Mouse (Mus musculus) erythroblast, embryonic 14.5 days (primary cell): ENCODE results near the gene Atxn1. TPM values are rescaled to one million over a fixed set of nuclear protein-coding genes. Genes with fewer than 3 reads are reported as not detected.

Experiments used
- H3K27me3 ChIP-seq: 2 replicates; pipeline ENCODE4 v1.6.1; 2012; ENCODE audit warnings: inconsistent platforms; ENCODE audit not compliant: control insufficient read depth
- H3K36me3 ChIP-seq: 2 replicates; pipeline ENCODE4 v1.6.1; 2012; ENCODE audit warnings: mild to moderate bottlenecking, inconsistent platforms; ENCODE audit not compliant: control insufficient read depth
- H3K4me1 ChIP-seq: 2 replicates; pipeline ENCODE4 v1.6.1; 2012; ENCODE audit warnings: inconsistent platforms; ENCODE audit not compliant: control insufficient read depth
- H3K4me3 ChIP-seq: replicated peaks from 2 replicates; pipeline ENCODE3; 2012; ENCODE audit warnings: moderate library complexity, mild to moderate bottlenecking, inconsistent platforms
- H3K9me3 ChIP-seq: 2 replicates; pipeline ENCODE4 v1.6.1; 2012; ENCODE audit warnings: low read length, inconsistent platforms, mixed read lengths; ENCODE audit not compliant: control insufficient read depth
- GATA1 ChIP-seq: IDR thresholded peaks from 2 replicates; pipeline ENCODE4 v1.6.1; 2012; ENCODE audit warnings: low read length, inconsistent platforms, mixed read lengths
- TAL1 ChIP-seq: IDR thresholded peaks from 3 replicates; pipeline ENCODE4 v1.6.1; 2012; ENCODE audit warnings: low read length, inconsistent platforms, mixed read lengths
- polyA plus RNA-seq: library from polyadenylated mRNA; stranded (reverse); fragments of >175 nt; gene quantifications from 2 replicates; pipeline ENCODE4 v1.2.3, GENCODE M21; 2012

Gene Atxn1
- polyA plus RNA-seq, 1 experiment = 0.01 TPM

GRCm38 (mm10) chr13:45524791-45525435 lies 439.9 kb downstream of the Atxn1 start:
- Histone ChIP-seq H3K9me3 (no peaks in the 10 kb centered on the region; the same call in 1 of the 2 replicates), H3K36me3 (peaks cover 96% of the 10 kb centered on the region), H3K4me1 (peaks cover 96% of the 10 kb centered on the region), H3K27me3 (no peaks in the 10 kb centered on the region; the same call in 1 of the 2 replicates), H3K4me3 (no peak overlapping the region)
- no peak for TF ChIP-seq TAL1
- no peak for TF ChIP-seq GATA1

GRCm38 (mm10) chr13:45524305-45524704 lies 440.5 kb downstream of the Atxn1 start:
- Histone ChIP-seq H3K36me3 (peaks cover 96% of the 10 kb centered on the region), H3K4me1 (peaks cover 96% of the 10 kb centered on the region), H3K9me3 (no peaks in the 10 kb centered on the region; the same call in 1 of the 2 replicates), H3K27me3 (no peaks in the 10 kb centered on the region; the same call in 1 of the 2 replicates), H3K4me3 (no peak overlapping the region)
- TF ChIP-seq GATA1 = no peak
- TF ChIP-seq TAL1 = no peak

- peaks cover 97% of the 10 kb centered on the region for H3K4me1 ChIP-seq
- H3K27me3 ChIP-seq = peaks cover 4% of the 10 kb centered on the region; the same call in 1 of the 2 replicates
- H3K4me3 ChIP-seq = no peak overlapping the region
- H3K36me3 ChIP-seq = peaks cover 100% of the 10 kb centered on the region
- H3K9me3 ChIP-seq = no peaks in the 10 kb centered on the region; the same call in 1 of the 2 replicates
- TF ChIP-seq GATA1 (no peak), TAL1 (no peak)
Measured at GRCm38 (mm10) chr13:45516501-45517393, 448.1 kb downstream of the Atxn1 start.

GRCm38 (mm10) chr13:45514832-45515422 lies 449.9 kb downstream of the Atxn1 start:
- Histone ChIP-seq H3K9me3 (no peaks in the 10 kb centered on the region; the same call in 1 of the 2 replicates), H3K4me3 (peak overlapping the region; percentile 30), H3K4me1 (peaks cover 97% of the 10 kb centered on the region), H3K27me3 (peaks cover 4% of the 10 kb centered on the region; the same call in 1 of the 2 replicates), H3K36me3 (peaks cover 100% of the 10 kb centered on the region)
- TF ChIP-seq TAL1 (no peak), GATA1 (no peak)

GRCm38 (mm10) chr13:45514115-45514514 lies 450.7 kb downstream of the Atxn1 start:
- no peaks in the 10 kb centered on the region for H3K9me3 ChIP-seq
- H3K4me1 ChIP-seq = peaks cover 100% of the 10 kb centered on the region
- TF ChIP-seq GATA1 (no peak), TAL1 (no peak)
- H3K27me3 ChIP-seq = peaks cover 7% of the 10 kb centered on the region; the same call in 1 of the 2 replicates
- peak overlapping the region; percentile 79 for H3K4me3 ChIP-seq
- H3K36me3 ChIP-seq = peaks cover 100% of the 10 kb centered on the region

- no peaks in the 10 kb centered on the region for H3K9me3 ChIP-seq
- peaks cover 99% of the 10 kb centered on the region for H3K36me3 ChIP-seq
- H3K27me3 ChIP-seq = peaks cover 9% of the 10 kb centered on the region; the same call in 1 of the 2 replicates
- TF ChIP-seq TAL1 = no peak
- peak; percentile 27; the same call in 1 of the 2 replicates for TF ChIP-seq GATA1
- peak overlapping the region; percentile 79 for H3K4me3 ChIP-seq
- H3K4me1 ChIP-seq = peaks cover 96% of the 10 kb centered on the region
Measured at GRCm38 (mm10) chr13:45513009-45513984, 451.5 kb downstream of the Atxn1 start.

- no peak for TF ChIP-seq GATA1
Measured at GRCm38 (mm10) chr13:45512531-45512930, 452.3 kb downstream of the Atxn1 start.

More at GRCm38 (mm10) chr13:45512531-45512930, 452.3 kb downstream of the Atxn1 start:
- Histone ChIP-seq H3K9me3 (no peaks in the 10 kb centered on the region), H3K4me1 (peaks cover 88% of the 10 kb centered on the region), H3K36me3 (peaks cover 97% of the 10 kb centered on the region), H3K4me3 (peak overlapping the region; percentile 79), H3K27me3 (peaks cover 13% of the 10 kb centered on the region; the same call in 1 of the 2 replicates)
